Mouse (Mus musculus) lung, embryonic 14.5 days (tissue): ENCODE measurements around the gene Tnfrsf26. TPM values are rescaled to one million over a fixed set of nuclear protein-coding genes. Genes with fewer than 3 reads are reported as not detected.

Experiments used
- ATAC-seq: fragments of 200-750 bp; cut with Nextera tagmentation; 2 replicates; pipeline ENCODE4 v1.8.0; 2017; ENCODE audit warnings: mild to moderate bottlenecking, moderate TSS enrichment, moderate library complexity; ENCODE audit not compliant: insufficient read depth
- DNase-seq: peaks from one replicate; pipeline ENCODE4 v3.0.0-alpha.2; 2015
- H3K27ac ChIP-seq: fragments of 300-500 bp; sonication (generic); 2 replicates; pipeline ENCODE4 v1.5.1; 2014; ENCODE audit warnings: low read depth, mild to moderate bottlenecking, moderate library complexity
- H3K27me3 ChIP-seq: fragments of 300-500 bp; sonication (generic); 2 replicates; pipeline ENCODE4 v1.6.1; 2014; ENCODE audit warnings: low read length, control low read depth; ENCODE audit not compliant: insufficient read depth
- H3K36me3 ChIP-seq: fragments of 300-500 bp; sonication (generic); 2 replicates; pipeline ENCODE4 v1.6.1; 2014; ENCODE audit warnings: control low read depth; ENCODE audit not compliant: insufficient read depth
- H3K4me1 ChIP-seq: fragments of 300-500 bp; sonication (generic); 2 replicates; pipeline ENCODE4 v1.6.1; 2014; ENCODE audit warnings: antibody characterized with exemption, control low read depth; ENCODE audit not compliant: insufficient read depth
- H3K4me2 ChIP-seq: fragments of 300-500 bp; sonication (generic); 2 replicates; pipeline ENCODE4 v1.6.1; 2014; ENCODE audit warnings: mild to moderate bottlenecking
- H3K4me3 ChIP-seq: fragments of 300-500 bp; sonication (generic); 2 replicates; pipeline ENCODE4 v1.5.1; 2014; ENCODE audit warnings: low read depth, low read length
- H3K9ac ChIP-seq: fragments of 300-500 bp; sonication (generic); 2 replicates; pipeline ENCODE4 v1.6.1; 2014
- H3K9me3 ChIP-seq: fragments of 300-500 bp; sonication (generic); 2 replicates; pipeline ENCODE4 v1.6.1; 2016; ENCODE audit warnings: low read depth, low read length, control low read depth
- CTCF ChIP-seq: IDR thresholded peaks from 2 replicates; pipeline ENCODE4 v1.5.1; 2016; ENCODE audit warnings: antibody characterized with exemption, low read depth
- WGBS: fragments of 180-500 bp; shearing (Covaris S2); extraction: QIAGEN DNeasy Blood & Tissue Kit; methylation state at CpG from one replicate; pipeline ENCODE4 v1.1.7; 2014; 5-methylcytosine and 5-hydroxymethylcytosine counted together
- polyA plus RNA-seq: library from polyadenylated mRNA; unstranded; fragments of >200 nt; fragmentation: Nextera tagmentation; extraction: Ambion mirVana; gene quantifications from 2 replicates; pipeline ENCODE4 v1.2.1, GENCODE M21; 2014

Tnfrsf26 gene
- polyA plus RNA-seq, 1 experiment from 2014 or later, result 0.11 TPM

DNA sequence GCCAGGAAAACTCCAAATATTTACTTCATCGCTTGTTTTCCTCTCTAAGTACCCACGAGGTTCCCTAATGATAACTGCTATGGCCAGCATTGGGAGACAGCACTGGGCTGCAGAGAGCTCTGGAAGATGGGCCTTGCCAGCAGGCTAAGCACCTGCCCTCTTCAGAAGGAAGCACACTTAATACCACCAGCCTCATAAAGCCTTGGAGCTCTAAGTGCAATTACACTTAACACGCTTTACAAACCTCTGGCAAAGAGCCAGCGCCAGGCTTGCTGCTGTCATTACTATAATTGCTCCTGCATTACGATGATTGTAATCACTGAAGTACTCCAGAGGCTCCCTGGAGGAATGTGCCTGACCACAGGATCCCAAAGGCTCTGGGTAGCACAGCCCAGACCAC lies 33.7 kb downstream of the Tnfrsf26 start:
- ATAC-seq, result no peak
- Histone ChIP-seq H3K4me3 (no peak overlapping the region), H3K4me2 (no peak overlapping the region), H3K4me1 (peaks cover 8% of the 10 kb centered on the region), H3K9me3 (no peaks in the 10 kb centered on the region), H3K27ac (no peak overlapping the region), H3K36me3 (peaks cover 47% of the 10 kb centered on the region), H3K9ac (no peak overlapping the region), H3K27me3 (no peaks in the 10 kb centered on the region)
- no peak for TF ChIP-seq CTCF
- DNase-seq, result no peak
- 71% methylated on average over 5 of the region's 5 CpGs for whole genome bisulfite sequencing

DNA sequence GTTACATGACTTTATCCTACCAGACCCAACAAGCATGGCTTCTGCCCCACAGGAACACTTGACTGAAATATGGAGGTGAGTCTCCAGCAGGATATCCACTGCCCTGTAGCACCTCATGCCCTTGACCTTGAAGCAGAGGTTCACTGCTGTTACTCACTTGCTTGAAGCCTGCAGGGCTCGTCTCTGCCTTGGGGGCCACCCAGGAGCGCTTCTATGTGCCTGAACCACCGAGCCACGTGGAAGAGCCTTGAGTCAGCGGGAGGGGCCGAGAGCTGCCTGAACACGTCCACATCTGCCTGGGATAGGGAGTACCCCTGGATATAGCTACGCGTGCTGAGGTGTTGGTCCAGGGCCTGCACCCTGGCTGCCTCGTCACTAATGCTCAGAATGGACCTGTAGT lies 36.3 kb downstream of the Tnfrsf26 start:
- no peak overlapping the region for H3K27ac ChIP-seq
- TF ChIP-seq CTCF, result no peak
- H3K4me3 ChIP-seq, result no peak overlapping the region
- ATAC-seq, result no peak
- no peak overlapping the region for H3K4me2 ChIP-seq
- H3K9ac ChIP-seq, result no peak overlapping the region
- no peak for DNase-seq
- WGBS, result 90% methylated on average over 10 of the region's 10 CpGs
- H3K36me3 ChIP-seq, result peaks cover 69% of the 10 kb centered on the region
- H3K4me1 ChIP-seq, result no peaks in the 10 kb centered on the region
- no peaks in the 10 kb centered on the region for H3K27me3 ChIP-seq
- no peaks in the 10 kb centered on the region for H3K9me3 ChIP-seq

DNA sequence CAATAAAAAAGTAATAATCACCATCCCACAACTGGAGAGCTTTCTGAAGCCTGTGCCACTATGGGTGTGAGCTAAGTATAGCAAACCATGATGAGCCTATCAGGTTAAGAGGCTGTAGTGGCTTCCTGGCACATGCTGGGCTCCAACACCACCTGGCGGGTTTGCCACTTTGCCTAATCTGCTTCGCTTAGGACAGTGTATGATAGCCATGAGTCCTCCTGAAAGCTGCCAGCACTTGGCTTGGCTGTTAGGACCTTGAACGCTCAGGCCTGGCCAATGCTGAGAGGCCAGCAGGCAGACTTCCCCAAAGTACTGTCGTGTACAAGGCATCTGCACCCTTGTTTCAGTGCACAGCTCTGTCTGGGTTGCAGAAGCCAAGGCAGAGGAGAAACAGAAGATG lies 40.5 kb downstream of the Tnfrsf26 start:
- 85% methylated on average over 4 of the region's 4 CpGs for WGBS

DNA sequence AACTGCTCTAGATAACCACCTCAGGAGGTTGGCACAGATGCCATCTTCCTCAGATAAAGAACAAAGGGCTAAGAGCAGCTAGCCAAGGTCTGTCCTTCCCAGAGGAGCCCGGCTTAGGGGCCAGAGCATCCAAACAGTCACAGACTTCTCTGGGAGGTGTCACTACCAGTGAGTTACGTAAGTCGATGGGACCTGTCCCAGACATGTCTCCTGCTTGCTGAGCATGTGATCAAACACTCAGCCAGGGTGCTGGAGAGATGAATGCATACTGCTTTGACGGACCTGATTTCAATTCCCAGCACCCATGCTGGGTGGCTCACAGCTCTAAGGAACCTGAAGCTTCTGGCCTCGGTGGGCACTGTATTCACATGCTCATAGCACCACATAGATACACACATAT lies 40.9 kb downstream of the Tnfrsf26 start:
- peaks cover 87% of the 10 kb centered on the region for H3K36me3 ChIP-seq

More for the DNA sequence above, 40.5 kb downstream of the Tnfrsf26 start:
- H3K36me3 ChIP-seq, result peaks cover 87% of the 10 kb centered on the region
- H3K27me3 ChIP-seq, result no peaks in the 10 kb centered on the region
- ATAC-seq (no peak), DNase-seq (no peak)
- no peak overlapping the region for H3K9ac ChIP-seq
- no peak overlapping the region for H3K4me2 ChIP-seq
- H3K27ac ChIP-seq, result no peak overlapping the region
- no peaks in the 10 kb centered on the region for H3K9me3 ChIP-seq
- H3K4me1 ChIP-seq, result no peaks in the 10 kb centered on the region
- no peak for TF ChIP-seq CTCF
- H3K4me3 ChIP-seq, result no peak overlapping the region

DNA sequence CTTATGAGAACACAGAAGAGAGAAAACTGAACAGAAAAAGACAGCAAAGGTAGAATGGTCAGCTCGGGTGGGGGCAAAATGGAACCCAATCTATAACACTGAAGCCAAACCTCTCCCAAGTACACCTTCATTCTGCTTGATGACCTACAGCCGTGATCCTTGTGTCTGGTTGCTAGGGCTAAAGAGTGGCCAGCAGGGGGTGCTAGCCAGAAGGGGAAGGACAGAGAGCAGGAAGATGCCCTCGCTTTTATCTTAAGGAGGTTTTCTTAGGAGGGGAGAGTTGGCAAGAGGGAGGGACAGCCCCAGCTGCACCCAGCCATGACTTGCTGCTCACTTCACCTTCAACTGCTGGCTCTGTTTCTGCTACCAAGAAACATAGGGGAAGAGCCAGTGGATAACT lies 44.6 kb downstream of the Tnfrsf26 start:
- Histone ChIP-seq H3K27me3 (no peaks in the 10 kb centered on the region), H3K4me3 (no peak overlapping the region), H3K27ac (no peak overlapping the region), H3K9ac (no peak overlapping the region), H3K9me3 (no peaks in the 10 kb centered on the region), H3K4me2 (no peak overlapping the region), H3K36me3 (peaks cover 89% of the 10 kb centered on the region), H3K4me1 (no peaks in the 10 kb centered on the region)
- ATAC-seq, result peak; percentile 41; the same call in 1 of the 2 replicates
- 31% methylated on average over 3 of the region's 3 CpGs for WGBS
- DNase-seq, result peak; percentile 72
- TF ChIP-seq CTCF, result peak; percentile 86

More for the DNA sequence above, 40.9 kb downstream of the Tnfrsf26 start:
- Histone ChIP-seq H3K9ac (no peak overlapping the region), H3K27me3 (no peaks in the 10 kb centered on the region), H3K9me3 (no peaks in the 10 kb centered on the region), H3K27ac (no peak overlapping the region), H3K4me3 (no peak overlapping the region), H3K4me2 (no peak overlapping the region), H3K4me1 (no peaks in the 10 kb centered on the region)
- TF ChIP-seq CTCF, result no peak
- 78% methylated on average over 5 of the region's 5 CpGs for WGBS
- no peak for DNase-seq
- ATAC-seq, result no peak

DNA sequence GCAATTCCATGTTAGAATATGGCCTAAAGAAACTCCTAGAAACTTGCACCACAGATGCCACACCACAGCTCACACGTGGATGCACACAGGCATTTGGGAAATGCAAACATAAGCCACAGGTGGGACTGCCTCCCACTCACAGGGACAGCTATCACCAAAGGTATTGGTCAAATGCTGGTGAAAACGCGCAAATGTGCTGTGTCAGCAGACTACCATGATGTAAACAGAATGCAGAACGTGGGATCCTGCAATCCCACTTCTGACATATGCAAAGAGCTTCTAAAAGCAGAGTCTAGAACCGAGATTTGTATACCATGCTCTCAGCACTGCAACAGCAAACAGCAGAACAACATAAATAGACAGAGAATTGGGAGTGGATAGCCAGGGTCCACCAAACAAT lies 45.5 kb downstream of the Tnfrsf26 start:
- ATAC-seq (no peak), DNase-seq (no peak)
- Histone ChIP-seq H3K27me3 (no peaks in the 10 kb centered on the region), H3K4me1 (no peaks in the 10 kb centered on the region), H3K9me3 (no peaks in the 10 kb centered on the region), H3K4me2 (no peak overlapping the region), H3K36me3 (peaks cover 89% of the 10 kb centered on the region), H3K4me3 (no peak overlapping the region), H3K9ac (no peak overlapping the region), H3K27ac (no peak overlapping the region)
- 83% methylated on average over 5 of the region's 5 CpGs for WGBS
- TF ChIP-seq CTCF, result no peak

DNA sequence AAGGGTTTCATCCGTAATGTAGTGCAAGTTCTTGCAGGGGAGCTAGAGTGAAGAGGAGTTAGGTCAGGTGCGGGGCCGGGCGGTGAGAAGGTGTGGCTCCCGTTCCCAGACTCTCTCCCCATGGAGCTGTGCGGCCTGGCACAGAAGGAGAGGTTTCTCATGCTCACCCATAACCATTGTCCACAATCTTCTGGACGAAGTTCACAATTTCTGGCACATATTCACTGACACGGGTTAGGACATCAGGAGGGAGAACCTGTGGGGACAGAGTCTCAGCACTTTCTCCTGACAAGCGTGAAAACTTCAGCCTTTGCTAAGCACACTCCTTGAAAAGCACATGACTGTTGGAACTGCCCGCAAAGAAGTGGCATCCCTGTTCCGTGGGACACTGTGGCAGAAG lies 52.8 kb downstream of the Tnfrsf26 start:
- Histone ChIP-seq H3K4me2 (no peak overlapping the region), H3K4me1 (no peaks in the 10 kb centered on the region), H3K36me3 (peaks cover 92% of the 10 kb centered on the region), H3K4me3 (no peak overlapping the region), H3K27me3 (no peaks in the 10 kb centered on the region), H3K27ac (no peak overlapping the region), H3K9me3 (no peaks in the 10 kb centered on the region), H3K9ac (no peak overlapping the region)
- ATAC-seq, result no peak
- no peak for DNase-seq
- no peak for TF ChIP-seq CTCF
- WGBS, result 89% methylated on average over 11 of the region's 11 CpGs

DNA sequence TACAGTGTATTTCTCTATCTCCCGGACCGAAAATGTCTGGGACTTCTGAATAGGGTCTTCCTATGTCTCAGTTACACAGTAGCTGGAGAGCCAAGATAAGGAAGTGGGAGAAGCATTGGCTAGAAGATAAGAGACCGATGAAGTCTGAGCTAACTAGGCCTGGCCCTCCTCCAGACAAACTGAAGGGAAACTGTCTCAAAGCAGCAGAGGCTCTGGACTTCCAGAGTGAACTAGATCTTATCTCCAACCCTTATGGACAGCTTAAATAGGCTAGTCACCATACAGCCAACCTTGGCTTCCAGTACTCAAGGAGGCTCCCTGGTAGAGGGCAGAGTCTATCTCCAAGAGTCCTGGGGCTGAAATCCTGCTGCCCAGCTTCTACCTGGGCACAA lies 62.9 kb downstream of the Tnfrsf26 start:
- H3K9ac ChIP-seq, result no peak overlapping the region
- H3K36me3 ChIP-seq, result peaks cover 98% of the 10 kb centered on the region

More for the DNA sequence above, 62.9 kb downstream of the Tnfrsf26 start:
- Histone ChIP-seq H3K9me3 (no peaks in the 10 kb centered on the region), H3K27ac (no peak overlapping the region), H3K4me3 (no peak overlapping the region), H3K27me3 (no peaks in the 10 kb centered on the region), H3K4me1 (no peaks in the 10 kb centered on the region), H3K4me2 (no peak overlapping the region)
- 81% methylated on average over 3 of the region's 3 CpGs for WGBS
- ATAC-seq (no peak), DNase-seq (no peak)
- no peak for TF ChIP-seq CTCF
